Mouse (Mus musculus): ENCODE measurements around the gene Pard6b.

- TF ChIP-seq CTCF (IDR thresholded peaks at IDR 0.05 in 2 of 3, conservative IDR thresholded peaks at IDR 0.05 in 1 of 3; ENCODE audit: control insufficient read depth in 1 of 3, insufficient read depth in 1 of 3, low read depth in 2 of 3, low read length in 3 of 3, poor library complexity in 1 of 3, severe bottlenecking in 1 of 3) (no peak), POLR2A (IDR thresholded peaks at IDR 0.05; ENCODE audit: control insufficient read depth in 1 of 2, insufficient read depth in 1 of 2, low read depth in 1 of 2, low read length in 2 of 2, poor library complexity in 1 of 2) (no peak), USF2 (IDR thresholded peaks at IDR 0.05; ENCODE audit: borderline replicate concordance in 1 of 2, insufficient read depth in 1 of 2, low read depth in 1 of 2, low read length in 2 of 2) (no peak), SIN3A (IDR thresholded peaks at IDR 0.05; ENCODE audit: low read length) (no peak)
Measured at GRCm38 (mm10) chr2:168113263-168113662, 32.5 kb downstream of the Pard6b start.

Data from MEL (cell line).